Mouse (Mus musculus) bone marrow, adult 2 months (tissue): ENCODE data around the gene Pla2g3.

Experiments
- CTCF ChIP-seq: fragments of 200-500 bp; IDR thresholded peaks from 2 replicates; pipeline ENCODE4 v1.5.1; 2011; ENCODE audit warnings: low read length, control low read depth; ENCODE audit not compliant: control insufficient read depth, insufficient read depth
- POLR2A ChIP-seq: fragments of 200-500 bp; IDR thresholded peaks from 2 replicates; pipeline ENCODE4 v1.6.1; 2011; ENCODE audit warnings: low read depth, mild to moderate bottlenecking, control low read depth, low read length, borderline replicate concordance; ENCODE audit not compliant: control insufficient read depth

- TF ChIP-seq CTCF: no peak
- no peak for TF ChIP-seq POLR2A
Observed at GRCm38 (mm10) chr11:3495496-3495895, 7.4 kb downstream of the Pla2g3 start.
